Mouse (Mus musculus) heart, adult 2 months (tissue): Measurements from ENCODE around the gene Snrpd3.
"Not testable (repeated sequence)": the region's sequence is repeated elsewhere in the genome, so short reads cannot be mapped to it uniquely, and the experiment has no call there.

Experiments used
- CTCF ChIP-seq: fragments of 200-600 bp; IDR thresholded peaks from 2 replicates; pipeline ENCODE4 v1.8.1; 2022; ENCODE audit warnings: antibody characterized with exemption, mild to moderate bottlenecking, moderate library complexity
- EP300 ChIP-seq: fragments of 200-500 bp; IDR thresholded peaks from 2 replicates; pipeline ENCODE4 v1.6.1; 2011; ENCODE audit warnings: low read depth, low read length, control low read depth; ENCODE audit not compliant: insufficient read depth
- POLR2A ChIP-seq: fragments of 200-500 bp; IDR thresholded peaks from 2 replicates; pipeline ENCODE4 v1.6.1; 2011; ENCODE audit warnings: mild to moderate bottlenecking, low read depth, low read length, control low read depth; ENCODE audit not compliant: insufficient read depth

- TF ChIP-seq POLR2A, EP300, CTCF: not testable (repeated sequence)
Measured at GRCm38 (mm10) chr10:75505928-75506327, 11.4 kb upstream of the Snrpd3 start.
